Mouse (Mus musculus) midbrain, embryonic 13.5 days (tissue): ENCODE measurements around the gene Stx5a. TPM values are rescaled to one million over a fixed set of nuclear protein-coding genes. Genes with fewer than 3 reads are reported as not detected.
"Not testable (repeated sequence)": the region's sequence is repeated elsewhere in the genome, so short reads cannot be mapped to it uniquely, and the experiment has no call there.

ENCODE experiments used
- ATAC-seq: fragments of 200-750 bp; cut with Nextera tagmentation; 2 replicates; pipeline ENCODE4 v1.8.0; 2017; ENCODE audit warnings: mild to moderate bottlenecking, moderate TSS enrichment, moderate library complexity
- H3K27ac ChIP-seq: fragments of 300-500 bp; sonication (generic); 2 replicates; pipeline ENCODE4 v1.5.1; 2015; ENCODE audit warnings: inconsistent platforms, mild to moderate bottlenecking, moderate library complexity
- H3K27me3 ChIP-seq: fragments of 300-500 bp; sonication (generic); 2 replicates; pipeline ENCODE4 v1.6.1; 2015; ENCODE audit warnings: mild to moderate bottlenecking, inconsistent platforms
- H3K36me3 ChIP-seq: fragments of 300-500 bp; sonication (generic); 2 replicates; pipeline ENCODE4 v1.6.1; 2015; ENCODE audit warnings: mild to moderate bottlenecking, inconsistent platforms
- H3K4me1 ChIP-seq: fragments of 300-500 bp; sonication (generic); replicated peaks from 2 replicates; pipeline ENCODE4 v1.6.1; 2015; ENCODE audit warnings: inconsistent platforms
- H3K4me2 ChIP-seq: fragments of 300-500 bp; sonication (generic); replicated peaks from 2 replicates; pipeline ENCODE4 v1.6.1; 2015; ENCODE audit warnings: moderate library complexity, mild to moderate bottlenecking, inconsistent platforms
- H3K4me3 ChIP-seq: fragments of 300-500 bp; sonication (generic); replicated peaks from 2 replicates; pipeline ENCODE4 v1.5.1; 2015; ENCODE audit warnings: mild to moderate bottlenecking, inconsistent platforms
- H3K9ac ChIP-seq: fragments of 300-500 bp; sonication (generic); replicated peaks from 2 replicates; pipeline ENCODE4 v1.6.1; 2015; ENCODE audit warnings: mild to moderate bottlenecking, inconsistent platforms
- H3K9me3 ChIP-seq: fragments of 300-500 bp; sonication (generic); 2 replicates; pipeline ENCODE4 v1.6.1; 2016; ENCODE audit warnings: mild to moderate bottlenecking, inconsistent platforms
- WGBS: fragments of 180-500 bp; shearing (Covaris S2); methylation state at CpG from one replicate; pipeline ENCODE4 v1.1.7; 2015; 5-methylcytosine and 5-hydroxymethylcytosine counted together
- polyA plus RNA-seq: library from polyadenylated mRNA; unstranded; fragments of >200 nt; fragmentation: Nextera tagmentation; extraction: Ambion mirVana; gene quantifications from 2 replicates; pipeline ENCODE4 v1.2.1, GENCODE M21; 2015

Stx5a gene
- polyA plus RNA-seq, 1 experiment from 2014 or later: 127 TPM

GRCm38 (mm10) chr19:8711506-8711905 lies 29.7 kb upstream of the Stx5a start:
- peaks cover 33% of the 10 kb centered on the region for H3K4me1 ChIP-seq
- H3K27me3 ChIP-seq: no peaks in the 10 kb centered on the region
- WGBS: 85% methylated on average over 4 of the region's 4 CpGs
- no peaks in the 10 kb centered on the region for H3K9me3 ChIP-seq
- H3K36me3 ChIP-seq: peaks cover 49% of the 10 kb centered on the region
- peak overlapping the region; percentile 81 for H3K9ac ChIP-seq
- H3K4me2 ChIP-seq: peak overlapping the region; percentile 63
- peak overlapping the region; percentile 67 for H3K4me3 ChIP-seq
- ATAC-seq: no peak
- peak overlapping the region; percentile 10; the same call in 1 of the 2 replicates for H3K27ac ChIP-seq

- peak overlapping the region; percentile 63 for H3K4me2 ChIP-seq
- peaks cover 43% of the 10 kb centered on the region for H3K36me3 ChIP-seq
- no peak for ATAC-seq
- no peaks in the 10 kb centered on the region for H3K27me3 ChIP-seq
- H3K4me3 ChIP-seq: peak overlapping the region; percentile 67
- peaks cover 33% of the 10 kb centered on the region for H3K4me1 ChIP-seq
- peak overlapping the region; percentile 81 for H3K9ac ChIP-seq
- H3K27ac ChIP-seq: peak overlapping the region; percentile 92
- WGBS: 74% methylated on average over 10 of the region's 10 CpGs
- H3K9me3 ChIP-seq: no peaks in the 10 kb centered on the region
These were observed 29.0 kb upstream of the Stx5a start for GRCm38 (mm10) chr19:8711949-8712869.

GRCm38 (mm10) chr19:8712870-8713305 lies 28.3 kb upstream of the Stx5a start:
- under 1% methylated on average over 13 of the region's 13 CpGs for WGBS
- H3K27ac ChIP-seq: peak overlapping the region; percentile 92
- H3K9me3 ChIP-seq: no peaks in the 10 kb centered on the region
- ATAC-seq: peak; percentile 77
- H3K27me3 ChIP-seq: no peaks in the 10 kb centered on the region
- peaks cover 37% of the 10 kb centered on the region for H3K36me3 ChIP-seq
- peak overlapping the region; percentile 63 for H3K4me2 ChIP-seq
- H3K4me1 ChIP-seq: peaks cover 33% of the 10 kb centered on the region
- H3K9ac ChIP-seq: peak overlapping the region; percentile 81
- peak overlapping the region; percentile 67 for H3K4me3 ChIP-seq

GRCm38 (mm10) chr19:8713306-8713996 lies 27.8 kb upstream of the Stx5a start:
- Histone ChIP-seq H3K36me3 (peaks cover 31% of the 10 kb centered on the region), H3K9ac (peak overlapping the region; percentile 81), H3K9me3 (no peaks in the 10 kb centered on the region), H3K27ac (peak overlapping the region; percentile 92), H3K27me3 (no peaks in the 10 kb centered on the region), H3K4me3 (peak overlapping the region; percentile 67), H3K4me1 (peaks cover 33% of the 10 kb centered on the region), H3K4me2 (peak overlapping the region; percentile 63)
- WGBS: under 1% methylated on average over 51 of the region's 51 CpGs
- peak; percentile 97 for ATAC-seq

- Histone ChIP-seq H3K4me1 (peaks cover 33% of the 10 kb centered on the region), H3K27ac (peak overlapping the region; percentile 92), H3K4me3 (peak overlapping the region; percentile 67), H3K9ac (peak overlapping the region; percentile 81), H3K27me3 (no peaks in the 10 kb centered on the region), H3K4me2 (peak overlapping the region; percentile 63), H3K36me3 (peaks cover 25% of the 10 kb centered on the region), H3K9me3 (no peaks in the 10 kb centered on the region)
- ATAC-seq: peak; percentile 37
- WGBS: 6% methylated on average over 13 of the region's 13 CpGs
These were observed 27.1 kb upstream of the Stx5a start for GRCm38 (mm10) chr19:8713997-8714652.

GRCm38 (mm10) chr19:8714653-8715481 lies 26.3 kb upstream of the Stx5a start:
- 72% methylated on average over 10 of the region's 10 CpGs for WGBS
- no peak overlapping the region for H3K9ac ChIP-seq
- ATAC-seq: no peak

GRCm38 (mm10) chr19:8715868-8716766 lies 25.1 kb upstream of the Stx5a start:
- Histone ChIP-seq H3K9me3 (no peaks in the 10 kb centered on the region), H3K36me3 (peaks cover 5% of the 10 kb centered on the region), H3K9ac (no peak overlapping the region), H3K27me3 (no peaks in the 10 kb centered on the region), H3K27ac (no peak overlapping the region), H3K4me3 (no peak overlapping the region), H3K4me2 (no peak overlapping the region), H3K4me1 (peaks cover 24% of the 10 kb centered on the region)
- ATAC-seq: no peak
- WGBS: 65% methylated on average over 10 of the region's 10 CpGs

More at GRCm38 (mm10) chr19:8714653-8715481, 26.3 kb upstream of the Stx5a start:
- Histone ChIP-seq H3K4me3 (no peak overlapping the region), H3K4me1 (peaks cover 33% of the 10 kb centered on the region), H3K4me2 (no peak overlapping the region), H3K9me3 (no peaks in the 10 kb centered on the region), H3K27ac (no peak overlapping the region), H3K36me3 (peaks cover 17% of the 10 kb centered on the region), H3K27me3 (no peaks in the 10 kb centered on the region)

- Histone ChIP-seq H3K36me3 (no peaks in the 10 kb centered on the region), H3K27me3 (no peaks in the 10 kb centered on the region), H3K4me1 (peaks cover 24% of the 10 kb centered on the region), H3K4me2 (no peak overlapping the region), H3K9me3 (no peaks in the 10 kb centered on the region), H3K27ac (no peak overlapping the region), H3K4me3 (no peak overlapping the region), H3K9ac (no peak overlapping the region)
- ATAC-seq: no peak
- WGBS: 69% methylated on average over 8 of the region's 10 CpGs
These were observed 24.3 kb upstream of the Stx5a start for GRCm38 (mm10) chr19:8716767-8717475.

GRCm38 (mm10) chr19:8718357-8718756 lies 22.9 kb upstream of the Stx5a start:
- Histone ChIP-seq H3K4me1 (peaks cover 22% of the 10 kb centered on the region), H3K27ac (no peak overlapping the region), H3K4me2 (no peak overlapping the region), H3K4me3 (no peak overlapping the region), H3K9me3 (no peaks in the 10 kb centered on the region), H3K9ac (no peak overlapping the region), H3K27me3 (no peaks in the 10 kb centered on the region), H3K36me3 (no peaks in the 10 kb centered on the region)
- 72% methylated on average over 3 of the region's 3 CpGs for WGBS
- no peak for ATAC-seq

GRCm38 (mm10) chr19:8719037-8719436 lies 22.2 kb upstream of the Stx5a start:
- not testable (repeated sequence) for H3K9me3 ChIP-seq, H3K36me3 ChIP-seq, ATAC-seq, H3K9ac ChIP-seq, H3K4me2 ChIP-seq, H3K4me3 ChIP-seq, H3K27me3 ChIP-seq, H3K27ac ChIP-seq
- H3K4me1 ChIP-seq: peaks cover 22% of the 10 kb centered on the region
